Mouse (Mus musculus): ENCODE results near the gene Tbxas1.
A peak's percentile ranks its signal among the peaks of the same experiment; 100 is the strongest.

The Tbxas1 gene

GRCm38 (mm10) chr6:39054878-39055508 lies 179.8 kb downstream of the Tbxas1 start:
- no peak for DNase-seq

GRCm38 (mm10) chr6:39055831-39056261 lies 180.6 kb downstream of the Tbxas1 start:
- peak; percentile 59 for DNase-seq

- DNase-seq, result no peak
Measured at GRCm38 (mm10) chr6:39057161-39057560, 182.0 kb downstream of the Tbxas1 start.

- DNase-seq, result no peak
Measured at GRCm38 (mm10) chr6:39058389-39058788, 183.2 kb downstream of the Tbxas1 start.

- DNase-seq, result no peak
Measured at GRCm38 (mm10) chr6:39058936-39059335, 183.7 kb downstream of the Tbxas1 start.

- no peak for DNase-seq
Measured at GRCm38 (mm10) chr6:39059547-39060497, 184.6 kb downstream of the Tbxas1 start.

- DNase-seq, result no peak
Measured at GRCm38 (mm10) chr6:39061180-39061579, 186.0 kb downstream of the Tbxas1 start.

- no peak for DNase-seq
Measured at GRCm38 (mm10) chr6:39063541-39063940, 188.3 kb downstream of the Tbxas1 start.

- DNase-seq, result peak; percentile 95 to 96
Measured at GRCm38 (mm10) chr6:39066935-39067578, 191.9 kb downstream of the Tbxas1 start.

- DNase-seq, result no peak
Measured at GRCm38 (mm10) chr6:39072664-39073063, 197.5 kb downstream of the Tbxas1 start.

- DNase-seq, result no peak
Measured at GRCm38 (mm10) chr6:39074186-39074585, 199.0 kb downstream of the Tbxas1 start.

GRCm38 (mm10) chr6:39076498-39076897 lies 201.3 kb downstream of the Tbxas1 start:
- no peak for DNase-seq

- DNase-seq, result no peak
Measured at GRCm38 (mm10) chr6:39104631-39105030, 229.4 kb downstream of the Tbxas1 start.

GRCm38 (mm10) chr6:39106812-39107211 lies 231.6 kb downstream of the Tbxas1 start:
- no peak for DNase-seq

GRCm38 (mm10) chr6:39112701-39113100 lies 237.5 kb downstream of the Tbxas1 start:
- DNase-seq, result no peak

- peak; percentile 49 to 65 for DNase-seq
Measured at GRCm38 (mm10) chr6:39113141-39113540, 237.9 kb downstream of the Tbxas1 start.

- no peak for DNase-seq
Measured at GRCm38 (mm10) chr6:39115438-39115837, 240.2 kb downstream of the Tbxas1 start.

- DNase-seq, result peak; percentile 69 to 75
Measured at GRCm38 (mm10) chr6:39117584-39118455, 242.6 kb downstream of the Tbxas1 start, which contains the start of gene Parp12. TSS of gene Parp12 (minus strand) at chr6:39118349.

- DNase-seq, result peak; percentile 67 to 78
Measured at GRCm38 (mm10) chr6:39118456-39118881, 243.3 kb downstream of the Tbxas1 start.

- DNase-seq, result peak; percentile 46 to 48
Measured at GRCm38 (mm10) chr6:39120685-39121084, 245.5 kb downstream of the Tbxas1 start.

- DNase-seq, result no peak
Measured at GRCm38 (mm10) chr6:39124719-39125118, 249.5 kb downstream of the Tbxas1 start.

GRCm38 (mm10) chr6:39131480-39131879 lies 256.3 kb downstream of the Tbxas1 start:
- DNase-seq, result no peak

Measured in cerebellum, postnatal 10 days (tissue).